Mouse (Mus musculus): ENCODE measurements at regions not wholly inside any gene's neighbourhood (a gene's known extent, or its start where the extent isn't known, plus 50 kb on each side); places are given as distances from the start of the nearest gene placed in this dataset.
A peak's percentile ranks its signal among the peaks of the same experiment; 100 is the strongest.

- DNase-seq (ENCODE audit: low spot score), result peak; percentile 10
These were observed 220.5 kb upstream of the Gbe1 start for GRCm38 (mm10) chr16:70093224-70093623.

GRCm38 (mm10) chr16:70095221-70095620, 218.5 kb upstream of the Gbe1 start:
- no peak for DNase-seq (ENCODE audit: low spot score)

DNA sequence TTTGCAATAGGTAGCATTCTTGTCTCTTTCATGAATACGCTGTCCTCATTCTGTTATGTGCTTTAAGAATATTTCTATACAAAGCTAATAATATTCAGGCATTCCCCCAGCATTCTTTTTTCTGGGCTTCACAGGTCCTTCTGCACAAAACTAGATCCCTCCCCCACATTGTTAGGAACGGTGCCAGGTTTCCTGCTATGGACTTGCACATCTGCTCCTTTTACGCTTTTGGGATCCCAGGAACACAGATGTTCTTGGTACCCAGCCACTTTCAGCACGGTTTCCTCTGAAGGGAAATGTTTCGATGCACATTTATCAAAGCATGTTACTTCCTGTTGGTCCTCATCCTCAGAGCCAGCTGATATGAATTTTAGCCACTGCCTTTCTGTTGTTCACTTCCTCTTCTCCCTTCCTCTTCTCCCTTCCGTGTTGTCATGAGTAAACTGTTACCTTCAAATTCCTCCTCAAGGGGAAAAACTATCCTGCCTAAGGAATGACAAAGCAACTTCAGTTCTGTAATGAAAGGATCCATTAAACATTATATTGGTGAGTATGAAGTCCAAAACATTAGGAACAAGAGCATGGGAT, 209.9 kb upstream of the Gbe1 start:
- DNase-seq (ENCODE audit: low spot score), result peak; percentile 3

DNA sequence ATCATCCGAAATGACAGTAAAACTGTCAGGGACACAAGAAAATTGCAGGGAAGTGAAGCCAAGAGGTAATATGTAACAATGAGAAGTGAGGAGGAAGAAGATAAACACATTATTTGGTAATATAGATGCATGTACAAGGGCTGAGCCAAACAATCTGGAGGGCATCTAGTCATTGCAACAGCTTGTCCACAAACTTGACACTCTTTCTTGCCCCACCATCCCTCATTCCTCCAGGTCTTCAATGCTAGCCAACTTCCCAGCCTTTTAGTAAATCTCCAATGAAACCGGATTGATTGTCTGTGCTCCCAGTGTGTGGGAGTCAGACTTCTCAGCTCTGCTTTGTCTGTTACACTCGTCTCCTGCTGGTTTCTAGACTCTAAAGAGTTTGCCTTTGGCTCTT, 172.3 kb upstream of the Gbe1 start:
- DNase-seq (ENCODE audit: low spot score), result no peak

DNA sequence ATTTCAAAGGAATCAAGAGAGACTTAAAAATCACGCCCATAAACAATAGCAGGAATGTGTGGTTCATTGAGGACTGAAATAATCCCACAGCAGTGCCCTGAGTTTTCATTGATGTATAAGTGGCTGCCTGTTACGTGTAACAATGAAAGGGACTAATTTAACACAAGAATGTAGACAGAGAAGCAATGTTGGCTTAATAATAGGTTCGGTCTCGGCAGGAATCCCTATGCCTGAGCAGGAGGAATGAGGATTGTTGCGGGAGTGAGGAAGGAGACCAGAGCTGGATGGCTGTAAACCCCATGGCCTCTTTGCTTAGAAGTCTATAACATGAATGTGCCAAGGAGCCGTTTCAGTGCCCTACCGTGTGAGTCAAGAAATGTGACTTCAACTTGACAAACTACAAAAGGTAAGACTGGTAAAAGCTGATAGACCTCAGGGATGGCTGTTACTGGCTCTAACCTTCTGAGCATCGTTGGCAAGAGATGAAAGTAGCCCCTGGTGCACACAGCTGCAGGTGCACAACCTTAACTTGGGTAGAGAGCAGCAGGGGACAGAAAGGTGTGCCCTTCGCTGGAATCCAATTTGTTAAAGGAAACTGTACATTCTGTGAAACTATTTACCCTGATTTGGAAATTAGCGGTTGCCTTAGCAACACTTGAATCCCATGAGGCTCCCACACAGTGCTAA, 165.9 kb upstream of the Gbe1 start:
- peak; percentile 4 for DNase-seq (ENCODE audit: low spot score)

- no peak for DNase-seq (ENCODE audit: low spot score)
These were observed 159.2 kb upstream of the Gbe1 start for GRCm38 (mm10) chr16:70154587-70154986.

DNA sequence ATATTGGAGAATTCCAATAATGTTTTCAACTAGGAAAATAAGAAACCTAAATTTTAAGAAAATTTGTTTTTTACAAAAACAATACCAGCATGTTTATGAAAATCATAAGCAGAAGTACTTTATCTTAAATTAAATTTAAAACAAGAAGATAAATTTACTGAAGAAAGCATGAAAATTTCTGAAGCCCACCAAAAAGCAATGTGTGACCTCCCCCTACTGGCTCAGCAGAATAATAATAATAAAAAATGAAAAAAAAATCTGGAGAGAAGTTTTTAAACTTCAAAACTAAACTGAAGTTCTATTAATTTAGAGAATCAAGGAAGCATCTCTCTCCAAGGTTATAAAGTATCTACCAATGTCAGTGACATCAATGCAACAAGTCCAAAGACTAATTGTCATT, 153.2 kb upstream of the Gbe1 start:
- no peak for DNase-seq (ENCODE audit: low spot score)

- DNase-seq (ENCODE audit: low spot score), result no peak
These were observed 138.6 kb upstream of the Gbe1 start for GRCm38 (mm10) chr16:70175140-70175539.

GRCm38 (mm10) chr16:70178975-70179374, 134.8 kb upstream of the Gbe1 start:
- no peak for DNase-seq (ENCODE audit: low spot score)

- DNase-seq (ENCODE audit: low spot score), result no peak
These were observed 99.7 kb upstream of the Gbe1 start for GRCm38 (mm10) chr16:70213861-70214597.

- DNase-seq (ENCODE audit: low spot score), result no peak
These were observed 98.9 kb upstream of the Gbe1 start for GRCm38 (mm10) chr16:70214800-70215199.

DNA sequence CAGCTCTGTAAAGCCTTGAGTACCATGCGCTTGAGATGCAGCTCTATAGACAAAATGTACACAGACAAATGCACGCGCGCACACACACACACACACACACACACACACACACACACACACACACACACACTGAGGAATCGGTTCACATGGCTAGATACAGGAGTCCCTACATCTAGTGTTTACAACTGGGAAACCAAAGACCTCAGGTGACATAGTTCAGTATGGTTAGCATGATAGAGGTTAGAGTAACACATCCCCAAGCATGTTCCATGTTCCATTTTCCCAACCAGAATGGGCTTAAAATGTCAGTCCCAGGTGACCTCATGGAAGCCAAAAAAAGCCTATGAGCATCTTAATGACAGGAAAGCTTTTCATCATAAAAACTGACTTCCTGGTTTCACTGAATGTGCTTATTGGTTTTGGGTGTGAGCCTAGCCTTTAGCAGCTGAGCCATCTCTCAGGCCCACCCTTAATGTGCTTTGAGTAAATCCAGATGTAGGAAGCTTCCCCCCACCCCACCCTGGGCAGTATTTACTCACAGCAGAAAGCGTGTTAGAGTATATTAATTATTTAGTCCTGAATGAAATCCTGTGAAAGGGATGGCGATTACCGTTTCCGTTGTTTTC, 86.0 kb upstream of the Gbe1 start:
- DNase-seq (ENCODE audit: low spot score), result no peak

- no peak for DNase-seq (ENCODE audit: low spot score)
These were observed 81.0 kb upstream of the Gbe1 start for GRCm38 (mm10) chr16:70232706-70233105.

DNA sequence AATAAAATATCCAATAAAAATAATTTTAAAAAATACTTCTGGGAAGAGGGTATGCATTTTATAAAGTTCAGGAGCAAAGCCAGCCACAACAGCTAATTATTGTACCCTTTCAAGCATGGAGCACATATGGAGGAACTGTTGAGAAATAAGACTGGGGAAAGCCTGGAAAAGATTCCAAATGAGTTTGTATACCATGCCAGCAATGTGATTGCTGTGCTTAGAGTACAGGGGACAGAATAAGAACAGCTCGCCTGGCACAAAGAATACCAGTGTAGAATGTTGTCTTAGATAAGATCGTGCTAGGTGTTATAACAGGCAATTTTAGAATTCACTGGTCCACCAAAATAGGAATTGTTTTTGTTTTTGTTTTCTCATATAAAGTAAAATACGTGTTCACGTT, 78.6 kb upstream of the Gbe1 start:
- no peak for DNase-seq (ENCODE audit: low spot score)

DNA sequence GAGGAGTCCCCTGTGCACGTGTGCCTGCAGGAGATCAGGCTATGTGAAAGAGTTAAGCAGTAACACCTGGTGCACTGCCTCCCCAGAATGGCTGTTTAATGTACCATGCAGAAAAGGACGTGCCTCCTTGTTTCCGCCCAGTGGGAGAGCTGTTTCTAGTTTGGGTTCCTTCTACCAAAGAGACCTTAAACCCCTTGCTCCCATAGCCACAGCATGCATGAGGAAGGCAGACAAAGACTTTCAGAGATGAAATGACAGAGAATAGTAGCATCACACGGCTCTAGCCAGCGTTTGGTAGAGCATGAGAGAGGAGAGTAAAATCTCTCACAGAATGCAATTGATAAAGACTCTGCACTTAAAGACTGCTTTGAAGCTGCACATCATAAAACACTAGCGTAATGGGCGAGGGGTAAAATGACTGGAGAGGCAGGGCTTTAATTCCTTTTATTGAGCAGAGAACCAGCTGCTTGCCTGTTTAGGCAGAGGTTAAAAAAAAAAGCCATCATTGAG, 74.3 kb upstream of the Gbe1 start:
- DNase-seq (ENCODE audit: low spot score), result peak; percentile 53

GRCm38 (mm10) chr16:70244205-70244756, 69.5 kb upstream of the Gbe1 start:
- peak; percentile 9 for DNase-seq (ENCODE audit: low spot score)

GRCm38 (mm10) chr16:70244963-70245362, 68.8 kb upstream of the Gbe1 start:
- no peak for DNase-seq (ENCODE audit: low spot score)

GRCm38 (mm10) chr16:70259364-70259763, 54.4 kb upstream of the Gbe1 start:
- DNase-seq (ENCODE audit: low spot score), result no peak

DNA sequence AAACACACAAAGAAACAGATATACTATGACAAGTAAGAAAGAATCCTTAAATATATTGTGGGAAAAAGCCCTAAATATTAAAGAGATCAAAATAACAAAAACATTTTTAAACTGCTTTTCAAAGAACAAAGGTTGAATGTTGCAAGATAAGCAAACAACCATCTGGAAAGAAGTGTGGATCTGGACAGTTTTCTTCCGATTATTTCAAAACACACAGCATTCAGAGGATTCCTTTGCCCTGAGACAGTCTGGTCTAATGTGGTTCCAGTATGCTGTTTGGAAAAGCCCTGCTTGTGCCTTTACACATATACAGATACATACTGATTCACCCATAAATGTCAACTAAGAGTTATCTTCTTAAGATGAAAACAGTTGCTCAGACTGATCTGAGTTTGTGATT, 53.6 kb upstream of the Gbe1 start:
- no peak for DNase-seq (ENCODE audit: low spot score)
